Mouse (Mus musculus): ENCODE results near the gene Myo1g. TPM values are rescaled to one million over a fixed set of nuclear protein-coding genes. Genes with fewer than 3 reads are reported as not detected.

Gene Myo1g
- total RNA-seq (2021), result 1 to 10 TPM; 6.3 to 6.5 TPM
- long read RNA-seq, experiment 1, partial matches to known transcripts, result 0 of 4 reads
- long read RNA-seq, experiment 1, other reads (novel, unspliced or antisense), result 0 of 4 reads
- long read RNA-seq, experiment 2, partial matches to known transcripts, result 1 of 2 reads
- long read RNA-seq, experiment 2, other reads (novel, unspliced or antisense), result 1 of 2 reads

DNA sequence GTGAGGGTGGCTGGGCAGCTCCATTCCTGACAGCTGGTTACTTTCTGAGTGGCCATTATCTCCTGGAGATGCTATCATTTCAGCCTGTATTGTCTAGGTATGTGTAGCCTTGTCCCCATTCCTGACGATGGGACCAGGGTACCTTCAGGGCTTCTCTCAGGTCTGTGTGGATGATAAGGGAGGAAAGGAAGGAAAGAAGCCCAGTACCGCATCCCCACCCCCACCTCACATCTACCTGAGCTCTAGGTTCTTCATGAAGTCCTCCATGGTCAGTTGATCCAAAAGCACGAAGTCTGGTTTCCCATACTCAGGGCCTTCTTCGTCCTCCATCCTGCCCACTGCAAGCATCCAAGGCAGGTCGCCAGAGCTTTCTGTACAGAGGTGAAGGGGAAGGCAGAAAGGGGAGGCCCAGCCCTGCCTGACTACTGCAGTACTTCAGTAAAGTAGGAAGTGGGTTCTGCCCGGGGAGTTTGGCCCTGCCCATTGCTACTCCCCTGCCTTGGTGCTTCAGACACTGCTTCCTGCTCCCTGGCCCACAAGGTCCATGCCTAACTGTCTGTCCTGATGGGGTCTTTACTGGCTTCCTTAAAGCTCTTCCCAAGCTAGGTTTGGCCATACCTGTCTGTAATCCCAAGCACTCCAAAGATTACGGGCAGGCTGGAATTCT lies at the start of gene Myo1g:
Myo1g (minus strand) TSS at position 459 of the 667 bp plus-strand sequence.
- no peak for DNase-seq

DNA sequence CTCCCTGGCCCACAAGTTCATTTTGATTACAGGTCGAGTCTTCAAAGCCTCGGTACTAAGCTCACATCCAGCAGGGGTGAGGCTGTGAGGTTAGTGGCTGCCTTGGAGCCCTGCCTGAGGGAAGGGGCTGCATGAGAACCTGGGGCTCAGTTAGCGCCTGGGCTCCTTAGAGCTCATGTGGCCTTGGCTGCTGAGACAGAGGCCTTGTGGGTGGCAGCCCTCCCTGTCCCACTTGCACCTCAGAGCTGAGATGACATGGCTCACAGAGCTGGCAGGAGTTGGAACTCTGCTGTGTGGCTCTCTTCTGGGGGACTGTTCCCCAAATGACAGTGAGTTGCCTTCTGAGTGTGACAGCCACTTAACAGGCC lies 48.6 kb upstream of the Myo1g start:
- DNase-seq, result peak; percentile 65

DNA sequence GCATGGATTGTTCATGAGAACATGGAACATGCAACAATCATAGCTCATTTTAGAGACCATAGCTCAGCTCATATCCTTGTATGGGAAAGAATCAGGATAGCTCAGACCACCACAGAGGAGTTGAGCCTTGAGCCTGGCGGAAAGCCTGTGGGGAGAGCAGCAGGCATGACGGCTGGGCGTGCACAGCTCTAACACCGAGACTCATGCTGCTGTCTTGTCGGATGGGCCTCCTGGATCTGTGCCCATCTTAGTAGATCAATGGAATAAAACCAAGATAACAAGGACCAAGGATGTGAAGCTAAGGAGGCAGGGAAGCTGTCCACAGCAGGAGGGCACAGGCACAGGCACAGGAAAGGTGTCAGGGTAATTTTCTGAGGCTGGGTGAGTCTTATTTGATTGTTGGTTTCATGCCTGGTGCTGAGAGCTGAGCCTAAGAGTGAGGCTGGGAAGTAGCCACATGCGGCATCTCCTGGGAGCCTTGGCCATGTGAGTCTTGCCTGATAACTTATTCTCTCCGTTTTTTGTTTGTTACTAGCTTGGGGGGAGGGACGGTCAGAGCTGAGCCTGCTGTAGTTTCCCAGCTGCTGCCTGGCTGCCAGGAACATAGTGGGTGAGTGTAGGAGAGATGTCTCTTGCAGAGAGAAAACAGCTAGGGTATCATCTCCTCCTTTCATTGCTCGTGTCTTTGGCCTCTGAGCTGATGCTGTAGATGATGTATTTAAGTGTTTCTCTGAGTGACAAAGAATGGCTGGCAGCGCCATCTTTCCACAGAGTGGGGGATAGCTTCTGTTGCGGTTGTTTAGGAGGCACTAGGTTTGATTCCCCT lies 48.0 kb upstream of the Myo1g start:
- DNase-seq, result peak; percentile 37

DNA sequence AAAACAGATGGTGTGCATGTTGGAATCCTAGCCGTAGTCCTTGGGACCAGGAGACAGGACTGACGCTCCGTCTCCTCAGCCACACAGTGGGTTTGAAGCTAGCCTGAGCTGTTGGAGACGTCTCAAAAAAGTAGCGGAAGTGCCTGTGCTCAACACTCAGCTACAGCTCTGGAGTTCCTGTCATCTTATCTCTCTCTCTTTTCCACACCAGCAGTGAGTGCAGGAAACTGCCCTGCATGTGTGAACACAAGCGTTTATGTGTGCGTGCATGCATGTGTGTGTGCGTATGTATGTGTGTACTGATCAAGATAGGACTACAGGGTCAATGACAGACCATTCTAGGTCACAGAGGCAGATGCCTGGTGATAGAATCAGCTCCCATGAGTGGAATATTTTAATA lies 47.2 kb upstream of the Myo1g start:
- no peak for DNase-seq

DNA sequence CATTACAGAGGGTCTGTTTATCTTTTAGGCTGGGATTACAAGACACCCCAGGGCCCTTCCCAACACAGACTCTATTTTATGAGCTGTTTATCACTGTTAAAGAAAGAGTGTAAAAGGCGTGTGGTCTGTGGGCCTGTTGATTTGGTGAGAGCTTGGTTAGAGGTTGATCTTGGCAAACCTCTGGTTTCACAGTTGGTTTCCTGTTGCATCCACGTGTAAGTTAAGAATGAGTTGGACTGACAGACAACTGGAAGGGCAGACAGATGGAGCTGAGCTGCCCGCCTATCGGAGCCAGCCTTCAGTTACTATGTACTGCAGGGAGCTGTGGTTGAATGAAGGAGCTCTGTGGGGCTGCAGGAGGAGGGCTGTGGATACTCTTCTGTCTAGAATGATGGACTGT lies 45.7 kb upstream of the Myo1g start:
- DNase-seq, result no peak

DNA sequence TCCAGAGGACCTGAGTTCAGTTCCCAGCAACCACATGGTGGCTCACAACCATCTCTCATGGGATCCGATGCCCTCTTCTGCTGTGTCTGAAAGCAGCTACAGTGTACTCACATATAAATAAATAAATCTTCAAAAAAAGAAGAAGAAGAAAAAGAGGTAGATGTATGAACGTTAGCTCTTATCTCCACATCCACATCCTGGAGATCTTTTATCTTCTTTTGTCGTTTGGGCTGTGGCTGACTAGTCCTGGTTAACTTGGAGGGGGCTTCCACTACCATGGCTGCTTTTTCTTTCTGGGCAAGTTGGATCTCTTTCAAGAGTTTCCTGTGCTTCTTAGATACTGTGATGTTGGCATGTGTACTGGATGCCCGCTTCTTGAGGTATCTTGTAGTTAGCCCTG lies 42.4 kb upstream of the Myo1g start:
- DNase-seq, result no peak

DNA sequence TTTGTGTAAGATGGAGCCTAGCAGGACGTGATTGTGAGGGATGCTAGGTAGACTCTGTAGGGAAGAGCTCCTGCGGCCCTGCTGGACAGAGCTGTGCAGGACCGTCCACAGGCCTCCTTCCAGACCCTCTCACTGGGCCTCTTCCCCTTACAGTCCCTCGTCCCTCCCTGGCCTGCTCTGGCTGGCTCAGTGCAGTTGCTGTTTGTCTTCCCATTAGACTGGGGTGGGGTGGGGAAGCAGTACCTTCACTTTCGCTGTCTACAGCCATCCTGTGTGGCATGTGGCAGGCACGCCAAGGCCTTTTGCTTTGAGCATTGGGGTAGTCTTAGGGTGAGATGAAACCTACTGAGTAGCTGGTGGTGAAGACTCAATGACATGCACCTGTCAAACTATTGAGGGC lies 41.6 kb upstream of the Myo1g start:
- no peak for DNase-seq

DNA sequence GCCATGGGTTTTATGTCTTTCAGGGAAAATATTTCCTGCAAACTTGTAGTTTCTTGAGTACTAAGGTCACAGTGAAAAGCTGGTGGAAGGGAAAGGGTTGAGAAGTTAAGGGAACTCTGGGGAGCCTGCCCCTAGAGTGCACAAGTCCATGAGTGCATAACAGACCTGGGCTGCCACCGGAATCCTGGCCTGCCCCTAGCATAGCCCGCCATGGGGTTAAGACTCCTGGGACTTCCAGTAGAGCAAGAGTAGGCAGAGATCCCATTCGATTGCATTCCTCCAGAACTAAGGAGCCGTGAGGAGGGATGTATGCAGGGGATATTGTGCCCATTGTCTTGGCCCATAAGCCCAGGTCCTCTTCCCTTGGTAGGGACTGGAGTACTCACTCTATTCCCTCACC lies 40.7 kb upstream of the Myo1g start:
- peak; percentile 49 for DNase-seq

DNA sequence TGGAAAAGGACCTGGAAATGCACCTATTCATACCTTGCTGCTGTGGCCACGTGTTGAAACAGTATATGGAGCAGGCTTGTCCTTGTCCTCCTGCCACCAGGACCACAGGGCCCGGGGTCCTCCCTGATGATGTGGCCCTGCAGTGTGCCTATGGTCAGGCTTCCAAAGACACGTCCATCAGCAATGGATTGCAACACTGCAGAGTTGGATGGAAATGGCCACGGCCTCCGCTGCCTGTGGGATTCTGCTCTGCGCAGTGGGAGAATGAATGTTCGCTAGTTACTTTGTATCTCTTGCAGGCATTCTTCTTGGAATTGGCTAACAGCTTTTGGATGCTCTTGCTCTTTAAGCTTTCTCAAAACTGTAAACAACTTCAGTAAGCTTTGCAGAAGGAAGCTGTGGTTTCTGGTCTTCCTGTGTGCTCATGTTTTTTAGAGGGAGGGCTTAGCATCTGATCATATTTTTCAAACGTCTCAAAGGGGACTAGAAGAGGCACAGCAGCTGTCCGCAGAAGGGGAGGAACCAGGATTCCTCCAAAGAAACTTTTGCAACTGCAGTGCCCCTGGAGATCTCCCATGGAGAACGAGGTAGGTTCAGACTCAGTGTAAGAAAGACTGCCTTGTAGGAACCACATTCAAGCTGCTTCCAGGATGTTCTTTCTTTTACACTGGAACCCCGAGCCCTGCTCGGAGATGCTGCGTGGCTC lies 40.0 kb upstream of the Myo1g start:
- DNase-seq, result peak; percentile 37

DNA sequence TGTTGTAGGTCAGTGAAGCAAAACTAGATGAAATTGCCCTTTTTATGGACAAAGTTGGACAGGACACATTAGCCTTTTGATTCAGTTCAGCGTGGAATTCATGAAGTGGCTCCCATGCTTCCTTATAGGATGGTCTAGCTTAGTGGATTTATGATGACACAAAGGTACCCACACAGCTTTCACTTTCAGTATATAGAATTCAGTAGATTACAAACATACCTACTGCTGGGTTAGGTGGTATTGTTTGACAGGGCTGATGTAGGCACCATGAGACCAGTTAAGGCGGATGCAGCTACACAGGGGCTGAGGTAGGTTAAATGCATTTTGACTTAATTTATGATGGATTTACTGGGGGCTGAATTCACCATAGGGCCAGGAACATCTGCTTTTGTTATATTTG lies 39.2 kb upstream of the Myo1g start:
- no peak for DNase-seq

DNA sequence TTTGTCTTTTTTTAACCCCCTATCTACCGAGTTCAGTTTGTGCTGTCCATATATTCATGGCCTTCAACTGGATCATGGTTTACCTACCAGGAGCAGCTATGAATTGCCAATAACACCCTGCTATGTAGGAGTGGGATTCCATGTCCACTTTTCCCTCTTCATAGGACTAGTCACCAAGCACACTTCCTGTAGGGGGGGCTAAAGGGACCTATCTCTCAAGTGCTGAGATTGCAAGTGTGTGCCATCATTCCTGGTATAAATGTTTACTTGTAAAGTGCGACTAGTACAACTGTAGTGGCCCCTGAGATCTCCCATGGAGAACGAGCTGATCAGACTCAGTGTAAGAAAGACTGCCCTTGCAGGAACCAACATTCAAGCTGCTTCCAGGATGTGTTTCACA lies 37.5 kb upstream of the Myo1g start:
- DNase-seq, result no peak

DNA sequence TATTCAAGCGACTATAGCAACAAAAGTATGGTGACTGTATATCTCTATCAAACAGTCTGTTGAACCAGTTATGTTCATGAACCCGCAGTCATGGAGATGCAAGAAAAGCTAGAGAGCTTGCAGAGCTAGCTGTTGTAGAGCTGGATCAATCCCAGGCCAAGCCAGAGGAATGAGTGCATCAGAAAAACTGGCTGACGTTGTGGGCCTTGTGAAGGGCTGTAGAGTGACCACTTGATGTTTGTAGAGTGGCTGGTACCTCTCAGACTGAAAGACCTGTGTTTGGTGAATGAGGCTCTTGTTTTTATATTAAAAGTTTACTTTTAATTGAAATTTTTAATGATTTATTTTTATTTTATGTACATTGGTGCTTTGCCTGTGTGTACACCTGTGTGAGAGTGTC lies 29.4 kb upstream of the Myo1g start:
- DNase-seq, result no peak

DNA sequence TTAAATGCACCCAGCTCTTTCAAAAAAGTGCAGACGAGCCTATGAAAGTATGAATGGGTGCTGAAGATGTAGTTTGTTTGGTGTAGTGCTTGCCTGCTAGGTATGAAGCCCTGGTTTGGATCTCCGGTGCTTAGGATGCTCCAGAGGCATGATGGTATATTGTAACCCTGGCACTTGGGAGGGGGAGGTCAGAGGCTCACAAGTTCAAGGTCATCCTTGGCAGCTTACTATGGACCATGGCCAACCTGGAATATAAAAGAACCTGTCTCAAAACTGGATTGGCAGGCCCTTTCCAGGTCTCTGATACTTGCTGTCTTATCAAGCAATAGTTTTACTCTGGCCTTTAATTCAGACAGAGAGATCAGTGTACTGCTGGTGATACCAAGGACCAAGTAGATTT lies 29.0 kb upstream of the Myo1g start:
- no peak for DNase-seq

DNA sequence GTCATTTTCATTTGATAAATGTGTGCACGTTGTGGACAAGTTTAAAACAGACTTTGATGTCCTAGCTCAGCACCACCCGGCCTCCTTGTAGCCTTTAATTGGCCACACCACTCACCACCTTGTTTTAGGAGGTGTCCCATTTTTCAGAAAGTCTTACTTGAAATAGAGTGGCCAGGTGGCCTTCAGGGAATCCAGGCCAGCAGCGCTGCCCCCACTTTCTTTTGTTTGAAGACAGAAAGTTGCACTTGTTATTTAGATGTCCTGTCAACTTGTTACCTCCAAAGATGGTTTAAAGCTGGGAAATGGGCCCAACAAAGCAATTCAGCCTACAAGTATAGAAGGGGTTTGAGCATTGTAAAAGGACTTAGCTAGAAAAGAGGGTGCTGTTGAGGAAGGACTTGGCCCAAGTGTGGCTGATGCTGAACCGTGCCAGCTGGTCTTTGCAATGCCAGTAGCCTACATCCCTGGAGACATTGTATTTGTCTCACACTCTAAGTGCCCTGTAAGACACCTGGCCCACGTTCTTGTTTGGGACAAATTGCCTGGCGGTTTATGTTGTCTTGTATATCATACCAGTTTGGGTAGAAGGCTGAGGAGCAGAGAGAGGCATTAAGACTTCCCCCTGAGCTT lies 27.0 kb upstream of the Myo1g start:
- peak; percentile 47 for DNase-seq

DNA sequence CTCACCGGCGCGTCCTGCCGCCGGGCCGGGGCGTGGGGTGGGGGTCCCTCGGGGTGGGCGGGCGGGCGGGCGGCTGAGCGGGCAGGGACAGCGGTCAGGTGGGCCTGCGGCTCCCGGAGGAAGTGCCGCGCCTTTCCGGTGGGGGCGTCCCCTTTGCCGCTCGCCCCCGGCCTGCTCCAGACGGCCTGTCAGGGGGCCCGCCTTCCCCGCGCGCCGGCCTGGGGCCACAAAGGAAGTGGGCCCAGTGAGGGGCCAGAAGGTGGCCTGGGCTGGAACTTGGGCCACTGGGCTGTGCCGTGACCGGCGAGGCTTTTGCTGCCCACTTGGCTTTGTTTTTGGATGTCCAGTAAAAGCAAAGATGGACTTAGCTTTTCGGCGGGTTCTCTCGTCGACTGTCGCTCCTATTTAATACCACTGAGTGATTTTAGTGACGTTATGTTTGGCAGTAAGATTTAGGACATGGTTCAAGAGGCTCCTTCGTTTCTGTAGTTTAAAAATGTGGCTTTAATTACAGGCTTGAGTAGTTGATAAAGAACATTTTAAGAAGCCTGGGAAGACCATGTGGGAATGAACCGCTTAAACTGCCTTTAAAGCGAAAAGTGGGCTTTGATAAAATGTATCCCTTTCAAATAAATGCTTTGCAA lies 26.4 kb upstream of the Myo1g start:
- DNase-seq, result peak; percentile 79

DNA sequence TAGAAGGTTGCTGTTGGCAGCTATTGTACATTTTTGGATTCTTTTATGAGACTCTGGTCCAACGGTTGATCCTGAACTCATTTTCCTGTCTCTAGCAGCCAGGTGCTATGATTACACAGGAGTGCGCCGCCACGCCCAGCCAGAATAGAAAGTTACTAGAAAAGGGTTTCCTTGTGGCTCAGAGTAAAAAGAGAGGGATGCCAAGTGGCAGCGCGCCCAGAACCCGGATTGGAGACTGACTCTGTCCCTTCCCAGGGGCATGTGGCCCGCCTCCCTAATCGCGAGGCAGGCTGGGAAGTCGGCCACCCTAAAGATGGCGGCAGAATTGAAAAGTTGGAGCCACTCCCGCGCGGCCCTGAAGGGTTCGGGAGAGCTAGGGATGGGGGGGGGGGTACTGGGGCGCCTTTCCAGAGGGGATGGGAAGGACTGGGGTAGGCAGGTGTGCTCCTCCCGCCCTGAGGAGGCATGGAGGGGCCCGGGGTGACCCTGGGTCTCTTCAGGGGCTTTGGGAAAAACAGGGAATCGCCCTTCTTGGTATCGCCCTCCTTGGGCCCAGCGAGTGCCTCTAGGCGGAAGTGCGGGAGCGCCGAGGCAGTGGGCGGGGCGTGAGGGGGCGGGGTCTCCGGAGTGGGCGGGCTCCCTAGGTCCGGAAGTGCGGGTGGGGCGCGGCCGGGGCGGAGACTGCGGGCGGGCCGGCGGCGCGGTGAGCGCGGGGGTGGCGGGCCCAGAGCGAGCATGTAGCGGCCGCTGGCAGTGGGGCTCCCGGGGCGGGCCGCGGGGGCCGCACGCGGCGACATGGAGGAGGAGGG lies 25.6 kb upstream of the Myo1g start, which contains the start of gene Ccm2:
Ccm2 (plus strand) TSS at position 683 of the 809 bp plus-strand sequence.
- DNase-seq, result peak; percentile 99

DNA sequence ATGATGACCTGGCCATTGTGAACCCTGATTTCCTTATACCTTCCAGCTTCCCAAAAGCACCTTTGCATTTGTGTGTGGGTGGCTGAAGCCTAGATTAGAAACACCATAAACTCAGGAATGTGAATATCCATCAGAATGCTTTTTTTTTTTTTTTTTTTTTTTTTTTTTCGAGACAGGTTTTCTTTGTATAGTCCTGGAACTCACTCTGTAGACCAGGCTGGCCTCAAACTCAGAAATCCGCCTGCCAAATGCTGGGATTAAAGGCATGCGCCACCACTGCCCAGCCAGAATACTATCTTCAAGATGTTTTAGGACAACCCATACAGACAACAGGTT lies 25.1 kb upstream of the Myo1g start:
- no peak for DNase-seq

DNA sequence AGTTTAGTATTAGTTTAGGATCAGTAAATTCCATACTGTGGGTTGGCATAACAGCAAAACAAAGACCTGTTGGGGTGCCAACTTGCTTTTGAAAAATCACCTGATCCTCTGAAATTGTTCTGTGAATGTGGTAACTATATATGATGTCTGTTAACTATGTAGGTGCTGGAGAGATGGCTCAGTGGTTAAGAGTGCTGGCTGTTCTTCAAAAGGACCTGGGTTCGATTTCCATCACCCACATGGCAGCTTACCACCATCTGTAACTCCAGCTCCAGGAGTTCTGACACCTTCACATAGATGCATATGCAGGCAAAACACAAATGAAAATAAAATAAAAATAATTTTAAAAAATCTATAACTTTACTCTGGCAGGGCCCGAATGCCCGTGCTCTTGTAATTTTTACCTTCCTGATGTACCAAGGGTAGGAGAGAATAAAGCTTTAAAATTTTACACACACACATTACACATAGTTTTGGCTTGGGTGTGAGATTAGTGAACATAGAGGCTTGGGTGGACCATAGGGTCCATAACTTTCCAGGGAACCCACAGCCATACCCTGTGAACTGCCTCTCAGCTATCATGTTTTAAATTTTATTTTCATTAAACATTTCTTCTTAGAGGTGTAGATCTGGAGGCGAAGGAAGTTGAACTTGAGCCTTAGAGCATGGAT lies 24.6 kb upstream of the Myo1g start:
- no peak for DNase-seq

DNA sequence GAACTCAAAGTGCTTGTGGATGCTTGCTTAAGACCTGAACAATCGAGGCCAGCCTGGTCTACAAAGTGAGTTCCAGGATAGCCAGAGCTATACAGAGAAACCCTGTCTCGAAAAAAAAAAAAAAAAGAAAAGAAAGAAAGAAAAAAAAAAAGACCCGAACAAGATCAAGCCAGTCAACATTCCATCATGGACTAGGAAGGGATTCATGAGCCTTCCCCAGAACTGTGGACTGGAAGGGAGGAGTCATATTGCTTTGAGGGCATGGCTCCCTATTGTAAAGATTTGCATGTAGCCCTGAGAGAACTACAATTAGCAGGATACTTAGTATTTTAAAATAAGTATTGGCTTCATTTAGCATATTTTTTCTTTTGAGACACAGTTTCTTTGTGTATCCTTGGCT lies 23.9 kb upstream of the Myo1g start:
- DNase-seq, result no peak

DNA sequence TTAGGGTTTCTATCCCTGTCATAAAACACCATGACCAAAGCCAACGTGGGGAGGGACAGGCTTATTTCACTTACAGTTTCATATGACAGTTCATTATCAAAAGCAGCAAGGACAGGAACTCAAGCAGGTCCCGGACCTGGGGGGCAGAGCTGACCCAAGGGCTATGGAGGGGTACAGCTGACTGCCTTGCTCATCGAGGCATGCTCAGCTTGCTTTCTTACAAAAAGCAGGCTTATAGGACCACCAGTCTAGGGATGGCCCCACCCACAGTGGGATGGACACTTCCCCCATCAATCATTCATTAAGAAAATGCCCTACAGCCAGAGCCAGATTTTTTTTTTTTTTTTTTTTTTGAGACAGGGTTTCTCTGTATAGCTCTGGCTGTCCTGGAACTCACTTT lies 10.0 kb upstream of the Myo1g start:
- DNase-seq, result no peak

DNA sequence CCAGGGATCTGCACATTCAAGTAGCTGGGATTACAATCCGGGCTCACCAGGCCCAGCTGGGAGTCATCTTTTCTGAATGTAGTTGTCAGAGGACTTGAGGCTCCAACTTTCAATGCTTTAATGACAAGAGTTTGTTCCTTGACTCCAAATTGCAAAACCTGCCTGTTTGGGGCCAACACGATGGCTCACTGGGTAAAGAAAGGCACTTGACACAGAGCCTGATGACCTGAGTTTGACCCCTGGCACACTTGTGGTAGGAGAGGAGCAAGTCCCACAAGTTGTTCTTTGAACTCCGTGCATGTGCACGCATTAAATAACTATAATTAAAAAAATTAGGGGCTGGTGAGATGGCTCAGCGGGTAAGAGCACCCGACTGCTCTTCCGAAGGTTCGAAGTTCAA lies 9.2 kb upstream of the Myo1g start:
- peak; percentile 40 for DNase-seq

Measured in adrenal gland, postnatal 10 days (tissue).